Mouse (Mus musculus): Measurements from ENCODE around the gene Rhot1. TPM values are rescaled to one million over a fixed set of nuclear protein-coding genes. Genes with fewer than 3 reads are reported as not detected.
A peak's percentile ranks its signal among the peaks of the same experiment; 100 is the strongest.

Rhot1 gene
- polyA plus RNA-seq, 1 experiment from 2014 or later, result 28.4 TPM

GRCm38 (mm10) chr11:80301316-80302045 is 92.7 kb downstream of the Rhot1 start:
- Histone ChIP-seq H3K27me3 (ENCODE audit: control insufficient read depth, insufficient read depth, low read length) (no peaks in the 10 kb centered on the region; the same call in 1 of the 2 replicates), H3K4me1 (replicated peaks; ENCODE audit: control insufficient read depth, insufficient read depth) (no peaks in the 10 kb centered on the region), H3K27ac (replicated peaks) (peak overlapping the region; percentile 58; the same call in 1 of the 2 replicates), H3K4me2 (replicated peaks; ENCODE audit: low read depth) (peak overlapping the region; percentile 99), H3K9ac (ENCODE audit: low read length) (peak overlapping the region; percentile 68), H3K36me3 (ENCODE audit: control insufficient read depth, insufficient read depth, low read length) (no peaks in the 10 kb centered on the region), H3K9me3 (ENCODE audit: control insufficient read depth, low read length) (no peaks in the 10 kb centered on the region), H3K4me3 (ENCODE audit: low read depth, low read length) (peak overlapping the region; percentile 67)
- TF ChIP-seq EP300 (optimal IDR thresholded peaks at IDR 0.05) (no peak), CTCF (IDR thresholded peaks at IDR 0.05; ENCODE audit: low read depth) (peak; percentile 54)
- ATAC-seq (ENCODE audit: low FRiP score, low TSS enrichment) (peak; percentile 17), DNase-seq (ENCODE audit: low spot score) (peak; percentile 53)
- under 1% methylated on average over 45 of the region's 53 CpGs for WGBS

GRCm38 (mm10) chr11:80302046-80302390 is 93.2 kb downstream of the Rhot1 start:
- no peak for TF ChIP-seq CTCF (IDR thresholded peaks at IDR 0.05; ENCODE audit: low read depth)
- TF ChIP-seq EP300 (optimal IDR thresholded peaks at IDR 0.05), result no peak
- H3K4me1 ChIP-seq (replicated peaks; ENCODE audit: control insufficient read depth, insufficient read depth), result no peaks in the 10 kb centered on the region
- H3K36me3 ChIP-seq (ENCODE audit: control insufficient read depth, insufficient read depth, low read length), result no peaks in the 10 kb centered on the region
- peak overlapping the region; percentile 58; the same call in 1 of the 2 replicates for H3K27ac ChIP-seq (replicated peaks)
- no peak for DNase-seq (ENCODE audit: low spot score)
- H3K4me3 ChIP-seq (ENCODE audit: low read depth, low read length), result peak overlapping the region; percentile 67
- ATAC-seq (ENCODE audit: low FRiP score, low TSS enrichment), result no peak
- H3K9me3 ChIP-seq (ENCODE audit: control insufficient read depth, low read length), result no peaks in the 10 kb centered on the region
- no peaks in the 10 kb centered on the region; the same call in 1 of the 2 replicates for H3K27me3 ChIP-seq (ENCODE audit: control insufficient read depth, insufficient read depth, low read length)
- peak overlapping the region; percentile 99 for H3K4me2 ChIP-seq (replicated peaks; ENCODE audit: low read depth)
- 5% methylated on average over 9 of the region's 9 CpGs for WGBS
- H3K9ac ChIP-seq (ENCODE audit: low read length), result no peak overlapping the region

GRCm38 (mm10) chr11:80302536-80302935 is 93.7 kb downstream of the Rhot1 start:
- no peak overlapping the region for H3K9ac ChIP-seq (ENCODE audit: low read length)
- peak; percentile 71 for DNase-seq (ENCODE audit: low spot score)
- H3K4me2 ChIP-seq (replicated peaks; ENCODE audit: low read depth), result peak overlapping the region; percentile 99
- no peaks in the 10 kb centered on the region for H3K4me1 ChIP-seq (replicated peaks; ENCODE audit: control insufficient read depth, insufficient read depth)
- no peaks in the 10 kb centered on the region; the same call in 1 of the 2 replicates for H3K27me3 ChIP-seq (ENCODE audit: control insufficient read depth, insufficient read depth, low read length)
- no peaks in the 10 kb centered on the region for H3K9me3 ChIP-seq (ENCODE audit: control insufficient read depth, low read length)
- TF ChIP-seq EP300 (optimal IDR thresholded peaks at IDR 0.05) (no peak), CTCF (IDR thresholded peaks at IDR 0.05; ENCODE audit: low read depth) (no peak)
- ATAC-seq (ENCODE audit: low FRiP score, low TSS enrichment), result peak; percentile 86
- no peak overlapping the region for H3K27ac ChIP-seq (replicated peaks)
- WGBS, result 3% methylated on average over 11 of the region's 11 CpGs
- no peaks in the 10 kb centered on the region for H3K36me3 ChIP-seq (ENCODE audit: control insufficient read depth, insufficient read depth, low read length)
- H3K4me3 ChIP-seq (ENCODE audit: low read depth, low read length), result peak overlapping the region; percentile 67

- no peak overlapping the region for H3K4me3 ChIP-seq (ENCODE audit: low read depth, low read length)
- WGBS, result 84% methylated on average over 3 of the region's 3 CpGs
- H3K4me2 ChIP-seq (replicated peaks; ENCODE audit: low read depth), result no peak overlapping the region
- ATAC-seq (ENCODE audit: low FRiP score, low TSS enrichment) (no peak), DNase-seq (ENCODE audit: low spot score) (no peak)
- no peak overlapping the region for H3K27ac ChIP-seq (replicated peaks)
- H3K9me3 ChIP-seq (ENCODE audit: control insufficient read depth, low read length), result no peaks in the 10 kb centered on the region
- no peaks in the 10 kb centered on the region for H3K36me3 ChIP-seq (ENCODE audit: control insufficient read depth, insufficient read depth, low read length)
- TF ChIP-seq CTCF (IDR thresholded peaks at IDR 0.05; ENCODE audit: low read depth) (peak; percentile 47), EP300 (optimal IDR thresholded peaks at IDR 0.05) (no peak)
- H3K9ac ChIP-seq (ENCODE audit: low read length), result no peak overlapping the region
- H3K27me3 ChIP-seq (ENCODE audit: control insufficient read depth, insufficient read depth, low read length), result no peaks in the 10 kb centered on the region; the same call in 1 of the 2 replicates
- H3K4me1 ChIP-seq (replicated peaks; ENCODE audit: control insufficient read depth, insufficient read depth), result no peaks in the 10 kb centered on the region
Observed at GRCm38 (mm10) chr11:80303746-80304145, 94.9 kb downstream of the Rhot1 start.

GRCm38 (mm10) chr11:80304846-80305245 is 96.0 kb downstream of the Rhot1 start:
- 77% methylated on average over 10 of the region's 10 CpGs for WGBS

GRCm38 (mm10) chr11:80308537-80308936 is 99.7 kb downstream of the Rhot1 start:
- Histone ChIP-seq H3K4me2 (replicated peaks; ENCODE audit: low read depth) (no peak overlapping the region), H3K36me3 (ENCODE audit: control insufficient read depth, insufficient read depth, low read length) (no peaks in the 10 kb centered on the region), H3K4me1 (replicated peaks; ENCODE audit: control insufficient read depth, insufficient read depth) (no peaks in the 10 kb centered on the region), H3K27ac (replicated peaks) (no peak overlapping the region), H3K27me3 (ENCODE audit: control insufficient read depth, insufficient read depth, low read length) (no peaks in the 10 kb centered on the region), H3K9ac (ENCODE audit: low read length) (no peak overlapping the region), H3K4me3 (ENCODE audit: low read depth, low read length) (no peak overlapping the region), H3K9me3 (ENCODE audit: control insufficient read depth, low read length) (no peaks in the 10 kb centered on the region)
- ATAC-seq (ENCODE audit: low FRiP score, low TSS enrichment), result no peak
- WGBS, result 51% methylated on average over 6 of the region's 6 CpGs
- no peak for DNase-seq (ENCODE audit: low spot score)
- TF ChIP-seq EP300 (optimal IDR thresholded peaks at IDR 0.05), result no peak
- TF ChIP-seq CTCF (IDR thresholded peaks at IDR 0.05; ENCODE audit: low read depth), result no peak

More at GRCm38 (mm10) chr11:80304846-80305245, 96.0 kb downstream of the Rhot1 start:
- no peak for TF ChIP-seq EP300 (optimal IDR thresholded peaks at IDR 0.05)
- TF ChIP-seq CTCF (IDR thresholded peaks at IDR 0.05; ENCODE audit: low read depth), result no peak
- Histone ChIP-seq H3K9me3 (ENCODE audit: control insufficient read depth, low read length) (no peaks in the 10 kb centered on the region), H3K36me3 (ENCODE audit: control insufficient read depth, insufficient read depth, low read length) (no peaks in the 10 kb centered on the region), H3K4me2 (replicated peaks; ENCODE audit: low read depth) (no peak overlapping the region), H3K27ac (replicated peaks) (no peak overlapping the region), H3K4me3 (ENCODE audit: low read depth, low read length) (no peak overlapping the region), H3K4me1 (replicated peaks; ENCODE audit: control insufficient read depth, insufficient read depth) (no peaks in the 10 kb centered on the region), H3K27me3 (ENCODE audit: control insufficient read depth, insufficient read depth, low read length) (no peaks in the 10 kb centered on the region), H3K9ac (ENCODE audit: low read length) (no peak overlapping the region)
- DNase-seq (ENCODE audit: low spot score) (no peak), ATAC-seq (ENCODE audit: low FRiP score, low TSS enrichment) (no peak)
